Mouse (Mus musculus): ENCODE measurements at regions not wholly inside any gene's neighbourhood (a gene's known extent, or its start where the extent isn't known, plus 50 kb on each side); places are given as distances from the start of the nearest gene placed in this dataset.
"Not testable (repeated sequence)": the region's sequence is repeated elsewhere in the genome, so short reads cannot be mapped to it uniquely, and the experiment has no call there.

DNA sequence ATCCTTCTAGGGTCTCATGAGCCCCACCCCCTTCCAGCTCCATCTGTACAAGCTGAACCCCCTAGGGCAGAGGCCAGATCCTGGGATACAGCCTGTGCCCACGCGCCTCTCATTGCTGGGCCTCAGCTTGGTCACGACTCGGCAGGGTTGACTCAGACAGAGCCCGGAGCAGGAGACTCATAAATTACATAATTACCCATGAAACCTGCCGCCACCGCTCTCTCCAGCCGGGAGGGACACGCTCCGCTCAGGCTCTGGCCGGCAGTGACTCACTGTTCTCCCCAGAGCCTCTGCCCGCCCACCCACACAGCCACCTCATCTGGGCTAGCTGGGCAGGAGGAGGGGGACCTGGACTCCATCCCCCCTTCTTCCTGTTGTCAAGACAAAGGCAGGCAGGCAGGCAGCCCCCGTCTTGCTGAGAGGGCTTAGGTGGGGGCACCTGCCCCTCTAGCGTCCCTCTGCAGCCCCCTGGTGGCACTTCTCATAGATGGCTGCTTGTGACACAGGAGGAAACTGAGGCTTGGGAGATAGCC, 149.6 kb upstream of the Rtl1 start:
- DNase-seq (ENCODE audit: low spot score): peak; percentile 35

DNA sequence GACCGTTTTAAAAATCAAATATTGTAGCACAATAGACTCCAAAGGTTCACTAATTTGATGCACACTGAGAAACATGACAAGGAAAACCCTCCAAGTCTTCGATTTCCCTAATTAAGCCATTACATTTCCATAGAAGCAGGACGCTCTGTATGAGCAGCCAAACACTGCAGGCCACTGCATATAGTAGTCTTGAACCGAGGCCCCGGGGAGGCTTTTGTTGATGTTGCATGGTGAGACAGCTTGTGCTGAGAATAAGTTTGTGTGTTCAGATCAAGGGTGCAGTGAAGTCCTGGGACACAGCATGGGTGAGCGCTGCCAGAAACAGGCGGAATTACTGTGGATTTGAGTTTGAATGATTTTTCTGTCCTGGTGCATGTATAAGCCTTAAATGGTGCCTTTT, 154.9 kb upstream of the Rtl1 start:
- DNase-seq (ENCODE audit: low spot score): no peak

DNA sequence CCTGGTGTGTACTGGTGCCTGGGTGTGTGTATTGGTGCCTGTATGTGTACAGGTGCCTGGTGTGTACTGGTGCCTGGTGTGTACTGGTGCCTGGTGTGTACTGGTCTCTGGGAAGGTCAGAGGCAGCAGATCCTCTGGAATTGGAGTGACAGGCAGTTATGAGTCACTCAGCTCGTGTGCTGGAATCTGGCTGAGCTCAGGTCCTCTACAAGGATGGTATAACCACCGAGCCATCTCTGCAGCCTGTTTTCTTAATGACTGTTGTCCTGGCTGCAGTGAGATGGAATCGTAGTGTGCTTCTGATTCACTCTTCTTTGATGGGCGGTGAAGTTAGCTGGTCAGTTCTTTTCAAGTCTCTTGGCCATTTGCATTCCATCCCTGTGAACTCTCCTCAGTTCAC, 164.2 kb upstream of the Rtl1 start:
- no peak for DNase-seq (ENCODE audit: low spot score)

DNA sequence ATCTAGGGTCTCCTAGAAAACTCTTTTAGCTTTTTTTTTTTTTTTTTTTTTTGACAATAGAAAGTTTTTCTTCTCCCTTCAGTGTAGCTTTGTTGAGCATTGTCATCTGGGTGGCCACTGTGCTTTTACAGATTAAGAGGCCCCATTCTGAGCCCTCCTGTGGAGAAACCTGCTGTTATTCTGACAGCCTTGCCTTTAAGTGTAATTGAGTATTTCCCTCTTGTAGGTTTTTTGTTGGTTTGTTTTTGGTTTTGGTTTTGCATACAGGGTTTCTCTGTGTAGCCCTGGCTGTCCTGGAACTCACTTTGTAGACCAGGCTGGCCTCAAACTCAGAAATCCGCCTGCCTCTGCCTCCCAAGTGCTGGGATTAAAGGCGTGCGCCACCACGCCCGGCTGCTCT, 166.5 kb upstream of the Rtl1 start:
- DNase-seq (ENCODE audit: low spot score): not testable (repeated sequence)

DNA sequence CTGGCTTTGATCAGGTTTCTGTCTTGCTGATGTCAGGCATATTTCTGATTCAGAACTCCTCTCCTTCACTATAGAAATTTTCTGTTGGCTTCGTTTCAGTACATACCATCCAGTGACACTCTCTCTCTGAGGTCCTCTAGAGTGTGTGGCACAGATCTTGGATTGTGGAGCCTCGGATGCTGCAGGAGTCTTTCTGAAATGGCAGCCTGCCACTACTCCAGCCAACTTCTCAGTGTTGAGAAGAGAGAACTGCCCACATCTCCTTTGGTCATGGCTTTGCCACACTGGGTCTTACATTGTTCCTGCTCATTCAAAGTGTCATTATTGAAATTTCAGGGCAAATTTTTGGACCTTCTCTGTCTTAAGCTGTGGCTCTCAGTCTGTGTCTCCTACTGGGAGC, 172.4 kb upstream of the Rtl1 start:
- DNase-seq (ENCODE audit: low spot score): no peak

DNA sequence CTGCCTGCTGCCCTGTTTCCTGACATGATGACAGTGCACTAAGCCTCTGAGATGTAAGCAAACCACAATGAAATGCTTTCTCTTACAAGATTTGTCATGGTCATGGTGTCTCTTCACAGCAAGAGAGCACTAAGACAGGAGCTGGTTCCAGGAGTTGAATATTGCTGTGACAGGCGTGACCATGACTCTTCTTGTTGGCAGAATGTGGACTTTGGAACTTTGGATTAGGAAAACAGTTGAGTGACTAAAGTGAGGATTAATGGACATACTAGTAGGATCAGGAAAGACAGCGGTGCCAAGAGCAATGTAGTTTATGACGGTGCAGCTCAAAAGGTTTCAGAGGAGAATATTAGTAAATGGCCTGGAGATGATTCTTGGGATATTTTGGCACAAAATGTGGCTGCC, 173.8 kb upstream of the Rtl1 start:
- no peak for DNase-seq (ENCODE audit: low spot score)

DNA sequence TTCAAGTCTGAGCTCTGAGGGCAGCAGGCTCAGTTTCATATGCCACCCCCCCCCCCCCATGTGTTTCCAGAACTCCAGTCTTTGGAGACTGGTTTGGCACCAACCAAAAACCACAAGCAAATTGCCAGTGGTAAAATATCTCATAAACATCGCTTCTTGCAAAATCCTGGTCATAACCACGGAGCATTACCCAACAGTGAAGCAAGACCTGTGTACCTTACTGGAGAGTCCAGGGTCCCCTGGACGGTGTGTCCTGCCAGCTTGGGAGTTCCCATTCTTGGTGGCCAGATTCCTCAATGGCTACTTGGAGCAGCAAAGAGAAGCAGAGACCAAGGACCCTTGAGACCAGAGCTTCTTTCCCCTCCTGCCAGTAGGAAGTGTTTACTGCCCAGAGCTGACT, 198.7 kb upstream of the Rtl1 start:
- DNase-seq (ENCODE audit: low spot score): no peak

DNA sequence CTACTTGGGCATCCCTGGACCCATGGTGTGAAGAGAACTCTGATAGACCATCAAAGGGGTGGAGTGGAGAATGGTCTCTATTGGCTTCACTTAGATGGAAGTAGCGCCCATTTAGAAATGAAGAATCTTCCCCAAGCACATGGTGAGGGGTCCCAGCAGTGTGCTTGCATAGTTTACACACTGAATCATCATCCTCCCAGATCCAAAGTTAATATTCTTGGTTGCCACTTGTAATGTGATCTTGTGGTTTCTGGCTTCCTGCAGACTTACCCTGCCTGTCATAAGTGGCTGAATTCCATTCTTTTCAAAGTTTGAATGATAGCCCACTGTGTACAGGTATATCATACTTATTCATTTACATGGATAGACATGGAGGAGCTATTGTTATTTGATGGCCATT, 199.3 kb upstream of the Rtl1 start:
- no peak for DNase-seq (ENCODE audit: low spot score)

DNA sequence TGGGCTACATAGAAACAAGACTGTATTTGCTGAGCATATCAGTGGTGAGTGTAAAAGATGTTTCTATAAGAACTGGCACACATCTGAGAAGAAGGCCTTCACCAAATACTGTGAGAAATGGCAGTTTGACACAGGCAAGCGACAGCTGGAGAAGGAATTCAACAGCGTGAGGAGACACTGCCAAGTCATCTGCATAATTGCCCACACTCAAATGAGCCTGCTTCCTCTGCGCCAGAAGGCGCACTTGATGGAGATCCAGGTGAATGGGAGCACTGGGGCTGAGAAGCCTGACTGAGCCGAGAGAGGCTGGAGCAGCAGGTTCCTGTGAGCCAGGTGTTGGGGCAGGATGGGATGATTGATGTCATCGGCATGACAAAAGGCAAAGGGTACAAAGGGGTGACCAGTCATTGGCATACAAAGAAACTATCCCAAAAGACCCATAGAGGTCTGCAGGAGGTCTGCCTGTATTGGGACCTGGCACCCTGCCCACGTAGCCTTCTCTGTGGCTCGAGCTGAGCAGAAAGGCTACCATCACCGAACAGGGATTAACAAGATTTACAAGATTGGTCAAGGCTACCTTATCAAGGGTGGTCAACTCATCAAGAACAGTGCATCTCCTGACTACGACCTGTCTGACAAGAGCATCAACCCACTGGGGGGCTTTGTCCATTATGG, 227.2 kb upstream of the Rtl1 start:
- DNase-seq (ENCODE audit: low spot score): no peak

DNA sequence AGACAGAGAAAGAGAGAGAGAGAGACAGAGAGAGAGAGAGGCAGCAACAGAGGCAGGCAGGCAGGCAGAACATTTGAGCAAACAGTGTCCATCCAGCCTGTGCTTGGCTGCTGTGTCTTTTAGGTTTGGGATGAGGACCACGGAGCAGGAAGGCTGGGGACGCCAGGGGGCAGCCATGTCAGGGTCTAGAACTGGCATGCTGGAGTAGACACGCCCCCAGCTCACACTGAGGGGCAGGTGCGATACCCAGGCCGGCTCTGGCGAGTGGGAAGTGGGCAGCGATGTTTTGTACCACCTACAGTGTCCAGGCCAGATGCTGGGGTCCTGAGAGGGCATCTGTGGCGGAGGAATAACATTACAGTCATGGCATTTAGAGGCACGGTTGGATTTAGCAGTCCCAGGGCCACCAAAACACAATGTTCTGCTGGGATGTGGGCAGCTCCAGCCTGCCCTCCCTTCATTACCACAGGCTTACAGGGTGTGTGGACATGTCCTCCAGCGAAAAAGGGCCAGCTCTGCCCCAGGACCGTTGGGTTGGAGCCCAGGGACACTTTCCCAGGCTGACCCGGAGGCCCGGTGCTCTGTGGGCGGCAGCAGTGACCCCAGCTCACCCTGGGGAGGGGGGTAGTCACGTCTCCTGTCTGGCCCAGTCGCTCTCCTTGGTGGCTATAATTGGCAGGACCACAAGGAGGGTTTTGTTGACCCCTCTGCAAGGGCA, 230.3 kb upstream of the Rtl1 start:
- no peak for DNase-seq (ENCODE audit: low spot score)

DNA sequence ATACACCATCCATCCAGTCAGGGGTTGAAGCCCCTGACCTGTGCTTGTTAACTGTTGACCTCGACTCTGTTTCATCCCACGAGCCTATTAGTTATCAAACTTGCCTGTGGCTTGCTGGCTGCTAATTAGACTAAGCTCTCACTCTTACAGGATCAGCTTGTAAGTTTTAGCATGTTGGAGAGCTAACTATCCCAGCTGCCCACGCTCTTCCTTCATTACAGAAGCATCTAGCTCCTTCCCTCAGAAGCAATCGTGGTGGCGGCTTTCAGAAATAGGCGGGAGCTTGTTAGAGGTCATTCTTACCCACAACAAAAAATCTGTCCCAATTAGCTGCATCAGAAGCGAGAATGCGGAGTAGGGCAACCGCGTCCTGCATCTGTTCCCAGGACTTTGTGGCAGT, 232.8 kb upstream of the Rtl1 start:
- DNase-seq (ENCODE audit: low spot score): no peak

DNA sequence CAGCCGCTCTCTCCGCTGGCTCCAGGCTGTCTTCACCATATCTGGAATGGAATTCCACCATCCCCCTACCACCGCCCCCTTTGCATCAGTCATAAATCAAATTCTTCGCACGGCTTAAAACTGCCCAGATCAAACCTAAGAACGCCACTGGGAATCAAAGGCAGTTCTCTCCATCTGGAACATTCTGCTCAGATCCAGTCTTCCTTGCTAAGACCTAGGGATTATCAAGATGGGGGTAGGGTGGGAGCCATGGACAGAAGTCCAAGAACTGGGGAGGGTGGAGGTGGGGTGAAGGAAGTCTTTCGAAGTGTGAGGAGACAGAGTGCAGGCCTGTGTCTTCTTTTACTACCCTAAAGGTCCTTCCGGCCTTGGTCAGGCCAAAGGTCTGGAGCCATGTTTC, 236.4 kb upstream of the Rtl1 start:
- no peak for DNase-seq (ENCODE audit: low spot score)

DNA sequence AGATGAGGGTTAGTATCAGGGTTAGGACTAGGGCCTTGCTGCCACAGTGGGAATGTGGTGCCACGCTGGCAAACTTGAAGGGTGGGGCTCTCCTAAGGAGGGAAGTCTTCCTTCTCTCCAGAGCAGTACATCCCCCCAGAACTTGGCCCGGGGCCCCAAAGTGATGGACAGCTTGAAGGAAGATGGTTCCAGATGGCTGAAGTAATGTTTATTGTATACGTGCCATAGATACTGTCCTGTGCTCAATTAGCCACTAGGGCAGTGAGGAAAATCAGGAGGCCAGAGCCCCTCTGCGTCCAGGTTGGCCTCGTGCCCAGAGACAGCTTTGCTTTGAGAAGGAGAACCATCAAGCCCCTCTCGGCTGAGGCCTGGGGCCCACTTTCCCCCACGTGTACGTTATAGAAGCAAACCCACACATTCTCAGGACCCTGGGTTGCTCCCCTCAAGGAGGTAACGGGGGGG, 239.0 kb upstream of the Rtl1 start:
- no peak for DNase-seq (ENCODE audit: low spot score)

DNA sequence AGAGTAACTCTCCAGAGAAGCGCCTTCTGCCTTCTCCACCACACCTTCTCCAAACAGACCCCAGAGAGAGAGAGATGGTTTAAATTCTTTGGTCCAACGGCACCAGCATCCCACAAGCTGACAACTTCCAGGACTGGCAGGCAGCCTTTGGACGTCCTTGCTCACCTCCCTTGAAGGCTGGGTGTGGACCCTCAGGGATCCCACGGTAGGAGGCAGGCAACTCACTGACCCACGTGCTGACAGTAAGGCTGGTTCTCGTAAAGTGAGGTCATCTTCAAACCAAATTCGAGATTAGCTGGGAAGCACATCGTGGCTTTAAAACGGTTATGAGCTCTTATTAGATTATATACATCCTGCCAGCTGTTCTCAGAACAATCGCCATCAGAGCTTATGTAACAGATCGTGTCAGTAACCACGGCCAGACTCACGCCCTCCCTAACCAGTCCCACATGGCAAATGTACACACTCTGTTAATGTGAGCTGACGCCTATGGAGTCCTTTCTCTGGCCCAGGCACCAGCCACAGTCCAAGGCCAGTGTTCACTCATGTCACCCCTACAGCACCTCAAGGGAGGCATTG, 239.9 kb upstream of the Rtl1 start:
- no peak for DNase-seq (ENCODE audit: low spot score)

DNA sequence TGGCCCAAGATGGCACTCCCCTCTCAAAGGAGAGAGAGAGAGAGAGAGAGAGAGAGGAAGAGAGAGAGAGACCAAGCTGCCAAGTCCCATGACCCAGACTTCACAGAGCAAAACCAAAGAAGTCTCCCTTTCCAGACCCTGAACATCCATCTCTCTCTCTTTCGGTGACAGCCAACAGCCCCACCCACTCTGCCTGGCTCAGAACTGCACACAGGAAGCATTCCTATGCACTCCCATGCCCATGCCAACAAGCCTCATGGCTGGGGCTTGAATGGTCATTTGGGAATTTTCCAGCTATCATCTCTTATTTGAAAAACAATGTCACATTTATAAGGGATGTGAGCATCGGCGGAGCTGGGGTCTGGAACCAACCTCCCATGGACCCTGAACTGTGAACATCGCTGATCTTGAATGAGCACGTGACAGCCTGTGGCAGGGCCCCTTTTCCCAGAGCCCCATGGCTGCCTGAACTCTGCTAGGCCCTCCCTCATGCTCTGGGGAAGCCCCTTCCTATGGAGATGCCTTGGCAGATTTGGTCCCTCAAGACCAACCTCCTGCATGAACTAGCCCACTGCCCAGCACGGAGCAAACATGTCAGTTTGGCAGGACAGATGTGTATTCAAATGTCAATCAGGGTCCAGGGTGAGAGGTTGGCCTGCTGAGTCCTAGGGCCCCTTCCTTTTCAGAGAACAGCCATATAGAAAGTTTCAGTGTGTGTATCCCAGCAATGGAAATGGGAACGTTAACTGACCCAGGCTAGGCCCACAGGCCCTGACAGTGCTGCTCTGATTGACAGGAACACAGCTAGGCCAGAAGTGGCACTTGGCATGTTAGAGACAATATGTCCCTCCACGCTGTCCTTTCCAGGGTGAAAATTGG, 244.8 kb upstream of the Rtl1 start:
- DNase-seq (ENCODE audit: low spot score): no peak

DNA sequence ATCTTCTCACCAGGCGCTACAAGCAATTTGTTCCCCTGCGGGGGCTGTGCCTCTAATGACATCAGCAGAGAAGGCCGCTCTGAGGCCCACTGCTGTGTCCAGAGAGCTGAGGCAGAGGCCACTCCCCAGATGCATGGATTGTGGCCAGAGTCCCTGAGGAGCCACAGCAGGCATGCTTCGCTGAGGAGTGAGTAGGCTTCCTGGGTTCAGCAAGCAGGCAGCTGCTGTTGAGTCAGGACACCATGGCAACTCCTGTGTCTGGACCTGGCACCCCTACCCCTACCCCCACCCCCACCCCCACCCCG, 245.4 kb upstream of the Rtl1 start:
- no peak for DNase-seq (ENCODE audit: low spot score)

DNA sequence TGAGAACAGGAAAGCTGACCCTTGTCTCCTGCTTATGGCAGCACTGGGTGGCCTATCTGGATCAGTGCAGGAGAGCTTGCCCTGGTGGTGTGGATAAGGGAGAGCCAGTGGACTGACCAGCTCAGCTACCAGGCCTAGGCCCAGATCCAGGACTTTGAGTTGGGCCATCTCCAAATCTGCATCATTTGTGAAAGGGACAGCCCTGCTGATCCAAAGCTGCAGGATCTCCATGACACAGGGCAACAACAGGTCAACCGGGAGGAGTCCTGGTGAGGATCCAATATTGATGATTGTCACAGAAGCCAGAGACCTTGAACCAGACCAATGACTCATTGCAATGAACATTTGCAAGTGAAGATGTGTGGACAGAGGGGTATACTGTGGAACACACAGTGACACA, 256.2 kb upstream of the Rtl1 start:
- DNase-seq (ENCODE audit: low spot score): no peak

DNA sequence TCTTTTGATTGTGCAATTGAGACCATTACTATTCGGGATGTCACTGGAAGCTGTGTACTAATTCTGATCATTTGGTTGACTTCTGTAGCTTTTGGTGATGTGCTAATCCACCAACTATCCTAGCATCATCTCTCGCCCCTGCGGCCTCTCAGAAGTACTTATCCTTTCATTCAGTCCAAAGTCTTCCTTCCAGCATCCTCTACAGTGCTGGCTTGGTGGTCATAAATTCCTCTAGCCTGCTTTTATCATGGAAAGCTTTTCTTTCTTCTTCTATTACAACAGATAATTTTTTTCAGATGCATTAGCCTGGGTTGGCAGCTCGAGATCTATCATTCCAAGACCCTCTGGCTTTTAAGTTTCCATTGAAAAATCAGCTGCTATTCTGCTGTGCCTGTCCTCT, 257.6 kb upstream of the Rtl1 start:
- no peak for DNase-seq (ENCODE audit: low spot score)

DNA sequence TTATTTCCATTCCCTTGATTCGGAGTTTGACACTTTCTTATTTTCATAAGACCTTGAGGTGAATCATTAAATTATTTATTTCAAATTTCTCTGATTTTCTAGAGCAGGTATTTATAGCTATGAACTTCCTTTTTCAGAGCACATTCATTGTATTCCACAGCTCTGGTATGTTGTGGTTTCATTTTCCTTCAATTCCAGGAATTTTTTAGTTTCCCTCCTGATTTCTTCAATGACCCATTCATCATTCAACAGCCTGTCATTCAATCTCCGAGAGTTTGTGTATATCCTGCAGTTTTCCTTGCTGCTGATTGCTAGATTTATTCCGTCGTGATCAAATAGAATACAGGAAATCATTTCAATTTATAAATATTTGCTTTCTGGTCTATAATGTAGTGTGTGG, 264.7 kb upstream of the Rtl1 start:
- no peak for DNase-seq (ENCODE audit: low spot score)

DNA sequence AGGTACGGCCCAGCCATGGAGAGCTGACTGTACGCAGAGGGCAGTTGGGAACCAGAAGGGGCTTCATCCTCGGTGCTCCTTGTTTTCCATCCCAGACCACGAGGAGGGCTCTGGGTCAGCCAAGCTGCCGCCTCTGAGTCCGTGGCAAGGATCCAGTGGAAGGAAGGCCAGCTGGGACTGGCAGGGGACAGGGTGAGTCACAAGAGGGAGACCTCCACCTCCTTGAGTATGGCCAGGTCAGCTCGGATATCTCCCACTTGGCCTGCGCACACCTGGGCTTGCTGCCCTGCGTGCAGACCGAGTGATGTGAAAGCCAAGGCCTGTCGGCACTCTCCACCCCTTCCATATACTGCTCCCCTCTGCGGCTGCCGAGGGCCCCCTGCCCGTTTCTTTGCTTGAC, 270.9 kb upstream of the Rtl1 start:
- no peak for DNase-seq (ENCODE audit: low spot score)

DNA sequence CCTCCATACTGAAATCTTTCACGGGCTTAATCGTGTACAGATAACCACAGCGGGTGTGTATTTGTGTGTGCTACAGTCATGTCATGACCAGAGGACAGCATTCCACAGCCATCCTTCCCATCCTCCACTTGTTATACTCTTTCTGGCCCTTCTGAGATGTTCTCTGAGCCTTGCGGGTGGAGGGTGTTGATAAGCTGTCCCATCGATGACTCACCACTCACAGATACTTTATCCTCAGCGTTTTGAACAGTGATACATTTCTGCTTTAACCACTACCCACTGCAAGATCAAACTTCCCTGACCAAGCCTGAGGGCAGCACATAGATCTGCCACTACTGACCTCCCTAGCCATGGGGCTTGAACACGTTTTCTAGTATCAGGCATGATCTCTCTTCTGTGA, 274.3 kb upstream of the Rtl1 start:
- no peak for DNase-seq (ENCODE audit: low spot score)

DNA sequence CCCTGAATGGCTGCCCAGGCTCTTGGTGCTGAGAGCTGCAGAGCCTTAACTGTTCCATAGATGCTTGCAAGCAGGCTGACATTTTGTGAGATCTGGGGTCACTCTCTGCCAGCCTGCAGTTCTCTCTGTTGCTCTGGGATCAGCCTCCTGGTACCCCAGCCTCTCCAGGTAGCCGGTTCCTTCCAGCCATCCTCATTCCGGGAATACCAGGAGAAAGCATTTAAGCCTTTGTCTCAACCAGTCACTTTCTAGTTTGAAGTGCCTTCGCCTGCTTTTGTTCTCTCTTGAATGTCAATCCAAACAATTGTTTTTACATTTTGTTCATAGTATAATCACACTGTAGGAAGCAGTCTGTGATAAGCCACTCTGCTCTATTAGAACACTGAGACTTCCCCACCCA, 281.0 kb upstream of the Rtl1 start:
- no peak for DNase-seq (ENCODE audit: low spot score)
